Mouse (Mus musculus): Measurements from ENCODE around the gene Srcap. TPM values are rescaled to one million over a fixed set of nuclear protein-coding genes. Genes with fewer than 3 reads are reported as not detected.

Gene Srcap
- polyA plus RNA-seq, 1 experiment: 58.1 TPM

DNA sequence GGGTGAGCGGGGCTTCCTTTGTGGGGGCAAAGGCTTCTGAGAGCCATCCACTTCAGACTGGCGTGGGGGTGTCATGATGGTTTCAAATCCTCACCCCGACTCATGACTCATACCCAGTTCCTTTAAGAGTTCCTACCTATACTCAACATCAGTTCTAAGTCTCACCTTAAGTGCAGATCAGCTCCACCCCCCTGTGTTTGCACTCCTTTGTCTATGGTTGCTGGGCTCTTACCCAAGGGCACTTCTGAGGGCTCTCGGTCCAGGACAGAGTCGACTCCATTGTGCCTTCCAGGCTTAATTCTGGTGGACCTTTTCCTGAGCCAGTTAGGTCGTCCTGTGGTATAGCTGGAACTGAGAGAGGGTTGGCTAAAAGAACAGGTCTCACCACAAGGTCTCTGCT, 95.4 kb downstream of the Srcap start:
- Histone ChIP-seq H3K4me1 (ENCODE audit: control insufficient read depth, insufficient read depth, low read length) (peaks cover 6% of the 10 kb centered on the region; the same call in 1 of the 2 replicates), H3K27ac (ENCODE audit: insufficient read depth, low read depth, low read length) (no peak overlapping the region), H3K4me3 (ENCODE audit: insufficient read depth, low read length) (no peak overlapping the region)
- TF ChIP-seq POLR2A (IDR thresholded peaks at IDR 0.05; ENCODE audit: borderline replicate concordance, low read depth, low read length): no peak

Other genes starting within 250 kb of the Srcap start
- gene Sephs2, start 237.9 kb upstream of the Srcap start, polyA plus RNA-seq (2012; ENCODE audit: insufficient read depth, insufficient read length, missing spikeins): 72.2 and 77.0 TPM in 2 replicates
- gene Itgal, start 215.7 kb upstream of the Srcap start, polyA plus RNA-seq (2012; ENCODE audit: insufficient read depth, insufficient read length, missing spikeins): 42.3 and 49.7 TPM in 2 replicates
- gene Zfp768, start 166.4 kb upstream of the Srcap start, polyA plus RNA-seq (2012; ENCODE audit: insufficient read depth, insufficient read length, missing spikeins): 14.9 and 16.2 TPM in 2 replicates
- gene Zfp747, start 135.9 kb upstream of the Srcap start, polyA plus RNA-seq (2012; ENCODE audit: insufficient read depth, insufficient read length, missing spikeins): 6.3 and 6.8 TPM in 2 replicates
- gene 9130019O22Rik, start 124.8 kb upstream of the Srcap start, polyA plus RNA-seq (2012; ENCODE audit: insufficient read depth, insufficient read length, missing spikeins): 2.8 and 2.9 TPM in 2 replicates
- gene E430018J23Rik, start 118.4 kb upstream of the Srcap start, polyA plus RNA-seq (2012; ENCODE audit: insufficient read depth, insufficient read length, missing spikeins): 3.4 and 3.9 TPM in 2 replicates
- gene Zfp764, start 105.2 kb upstream of the Srcap start, polyA plus RNA-seq (2012; ENCODE audit: insufficient read depth, insufficient read length, missing spikeins): 6.1 and 8.5 TPM in 2 replicates
- 17.7 and 20.0 TPM in 2 replicates for gene Zfp688, start 89.9 kb upstream of the Srcap start, polyA plus RNA-seq (2012; ENCODE audit: insufficient read depth, insufficient read length, missing spikeins)
- 1.4 and 1.7 TPM in 2 replicates for gene Zfp689, start 62.8 kb upstream of the Srcap start, polyA plus RNA-seq (2012; ENCODE audit: insufficient read depth, insufficient read length, missing spikeins)
- 67.4 and 69.0 TPM in 2 replicates for gene Prr14, start 52.4 kb upstream of the Srcap start, polyA plus RNA-seq (2012; ENCODE audit: insufficient read depth, insufficient read length, missing spikeins)
- 134 and 147 TPM in 2 replicates for gene Fbrs, start 32.8 kb upstream of the Srcap start, polyA plus RNA-seq (2012; ENCODE audit: insufficient read depth, insufficient read length, missing spikeins)
- gene Gm42715, start 7.6 kb downstream of the Srcap start, polyA plus RNA-seq (2012; ENCODE audit: insufficient read depth, insufficient read length, missing spikeins): 4.7 and 6.2 TPM in 2 replicates
- gene Tmem265, start 49.4 kb downstream of the Srcap start, polyA plus RNA-seq (2012; ENCODE audit: insufficient read depth, insufficient read length, missing spikeins): 3.4 and 10.8 TPM in 2 replicates
- 64.7 and 68.4 TPM in 2 replicates for gene Phkg2, start 61.4 kb downstream of the Srcap start, polyA plus RNA-seq (2012; ENCODE audit: insufficient read depth, insufficient read length, missing spikeins)
- gene Ccdc189, start 76.6 kb downstream of the Srcap start, polyA plus RNA-seq (2012; ENCODE audit: insufficient read depth, insufficient read length, missing spikeins): 2.7 and 2.9 TPM in 2 replicates
- 42.3 and 44.5 TPM in 2 replicates for gene Rnf40, start 76.8 kb downstream of the Srcap start, polyA plus RNA-seq (2012; ENCODE audit: insufficient read depth, insufficient read length, missing spikeins)
- gene Zfp629, start 103.8 kb downstream of the Srcap start, polyA plus RNA-seq (2012; ENCODE audit: insufficient read depth, insufficient read length, missing spikeins): 11.2 and 11.4 TPM in 2 replicates
- gene Bcl7c, start 196.9 kb downstream of the Srcap start, polyA plus RNA-seq (2012; ENCODE audit: insufficient read depth, insufficient read length, missing spikeins): 30.4 and 40.0 TPM in 2 replicates
- gene Ctf1, start 200.8 kb downstream of the Srcap start, polyA plus RNA-seq (2012; ENCODE audit: insufficient read depth, insufficient read length, missing spikeins): not detected in 2 replicates
- gene Ctf2, start 220.2 kb downstream of the Srcap start, polyA plus RNA-seq (2012; ENCODE audit: insufficient read depth, insufficient read length, missing spikeins): not detected in 2 replicates
- gene Fbxl19, start 232.6 kb downstream of the Srcap start, polyA plus RNA-seq (2012; ENCODE audit: insufficient read depth, insufficient read length, missing spikeins): 11.9 and 16.5 TPM in 2 replicates

Data from bone marrow macrophage, adult 2 months (primary cell).